Mouse (Mus musculus): ENCODE measurements at regions not wholly inside any gene's neighbourhood (a gene's known extent, or its start where the extent isn't known, plus 50 kb on each side); places are given as distances from the start of the nearest gene placed in this dataset.

GRCm38 (mm10) chr2:133204295-133204866 lies 258.7 kb upstream of the Fermt1 start:
- TF ChIP-seq POLR2A (IDR thresholded peaks at IDR 0.05; ENCODE audit: extremely low read depth, insufficient read depth, low read length) (no peak), CTCF (IDR thresholded peaks at IDR 0.05; ENCODE audit: extremely low read depth, insufficient read depth, low read length) (no peak)
